Mouse (Mus musculus) embryonic facial prominence, embryonic 15.5 days (tissue): ENCODE data around the gene Moap1. TPM values are rescaled to one million over a fixed set of nuclear protein-coding genes. Genes with fewer than 3 reads are reported as not detected.

ENCODE experiments used
- ATAC-seq: fragments of 200-750 bp; cut with Nextera tagmentation; 2 replicates; pipeline ENCODE4 v1.8.0; 2017; ENCODE audit warnings: low read depth, moderate TSS enrichment; ENCODE audit not compliant: insufficient number of reproducible peaks, low FRiP score, low TSS enrichment
- H3K27ac ChIP-seq: fragments of 300-500 bp; sonication (generic); replicated peaks from 2 replicates; pipeline ENCODE4 v1.5.1; 2015; ENCODE audit warnings: mild to moderate bottlenecking, inconsistent platforms
- H3K27me3 ChIP-seq: fragments of 300-500 bp; sonication (generic); 2 replicates; pipeline ENCODE4 v1.6.1; 2015; ENCODE audit warnings: inconsistent platforms
- H3K36me3 ChIP-seq: fragments of 300-500 bp; sonication (generic); 2 replicates; pipeline ENCODE4 v1.6.1; 2015; ENCODE audit warnings: mild to moderate bottlenecking, inconsistent platforms
- H3K4me1 ChIP-seq: fragments of 300-500 bp; sonication (generic); 2 replicates; pipeline ENCODE4 v1.6.1; 2015; ENCODE audit warnings: inconsistent platforms
- H3K4me2 ChIP-seq: fragments of 300-500 bp; sonication (generic); replicated peaks from 2 replicates; pipeline ENCODE4 v1.6.1; 2015; ENCODE audit warnings: mild to moderate bottlenecking, inconsistent platforms
- H3K4me3 ChIP-seq: fragments of 300-500 bp; sonication (generic); replicated peaks from 2 replicates; pipeline ENCODE4 v1.5.1; 2015; ENCODE audit warnings: mild to moderate bottlenecking, inconsistent platforms
- H3K9ac ChIP-seq: fragments of 300-500 bp; sonication (generic); 2 replicates; pipeline ENCODE4 v1.6.1; 2015; ENCODE audit warnings: inconsistent platforms
- H3K9me3 ChIP-seq: fragments of 300-500 bp; sonication (generic); replicated peaks from 2 replicates; pipeline ENCODE4 v1.6.1; 2016; ENCODE audit warnings: inconsistent platforms
- WGBS: fragments of 180-500 bp; shearing (Covaris S2); methylation state at CpG from one replicate; pipeline ENCODE4 v1.1.7; 2015; 5-methylcytosine and 5-hydroxymethylcytosine counted together
- polyA plus RNA-seq: library from polyadenylated mRNA; unstranded; fragments of >200 nt; fragmentation: Nextera tagmentation; extraction: Ambion mirVana; gene quantifications from 2 replicates; pipeline ENCODE4 v1.2.1, GENCODE M21; 2015

Gene Moap1
- polyA plus RNA-seq, 1 experiment from 2014 or later: 24.5 TPM

DNA sequence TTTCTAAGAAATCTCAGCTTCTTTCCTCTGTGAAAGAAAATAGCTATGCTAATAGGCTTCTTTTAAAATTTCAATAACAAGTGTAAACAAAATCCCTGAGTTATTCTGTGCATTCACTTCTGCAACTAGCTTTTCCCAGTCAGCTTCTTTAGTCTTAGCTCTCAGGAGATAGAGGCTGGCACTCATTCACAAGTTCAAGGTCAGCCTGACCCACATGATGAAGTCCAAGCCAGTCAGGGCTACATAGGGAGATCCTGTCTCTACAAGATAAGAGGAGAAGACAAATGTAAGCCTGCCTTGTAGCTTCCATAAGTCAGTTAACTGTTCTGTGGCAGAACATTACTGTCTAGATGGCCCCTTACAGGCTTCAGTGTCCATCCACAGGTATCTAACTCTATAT is 20.2 kb upstream of the Moap1 start:
- no peak overlapping the region for H3K27ac ChIP-seq
- ATAC-seq: no peak
- no peaks in the 10 kb centered on the region for H3K27me3 ChIP-seq
- H3K4me3 ChIP-seq: no peak overlapping the region
- H3K36me3 ChIP-seq: peaks cover 31% of the 10 kb centered on the region
- peaks cover 9% of the 10 kb centered on the region for H3K4me1 ChIP-seq
- H3K9me3 ChIP-seq: no peaks in the 10 kb centered on the region
- no peak overlapping the region for H3K9ac ChIP-seq
- no peak overlapping the region for H3K4me2 ChIP-seq

- Histone ChIP-seq H3K4me3 (no peak overlapping the region), H3K4me2 (no peak overlapping the region), H3K27ac (no peak overlapping the region), H3K27me3 (no peaks in the 10 kb centered on the region), H3K9ac (no peak overlapping the region), H3K36me3 (peaks cover 13% of the 10 kb centered on the region), H3K9me3 (no peaks in the 10 kb centered on the region), H3K4me1 (peaks cover 17% of the 10 kb centered on the region)
- 86% methylated on average over 3 of the region's 3 CpGs for WGBS
- no peak for ATAC-seq
Measured at GRCm38 (mm10) chr12:102761668-102762067, 18.2 kb upstream of the Moap1 start.

DNA sequence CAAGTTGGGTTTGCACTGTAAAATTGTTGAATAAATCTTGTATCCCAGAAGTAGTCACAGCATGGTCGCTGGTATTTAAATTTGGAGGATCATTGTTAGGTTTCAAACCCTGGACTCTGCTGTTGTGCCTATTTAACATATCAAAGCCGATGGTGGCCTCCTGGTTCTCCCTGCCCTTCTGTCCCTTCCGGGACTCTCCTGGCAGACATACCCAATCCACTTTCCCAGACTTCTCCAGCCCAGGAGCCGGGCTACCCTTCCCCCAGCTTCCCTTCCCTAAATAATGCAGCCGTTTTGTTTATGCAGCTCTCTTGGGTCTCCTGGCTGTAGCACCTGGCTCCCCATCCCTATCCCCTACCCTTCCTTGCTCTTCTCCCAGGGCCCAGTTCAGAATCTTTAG is 15.5 kb upstream of the Moap1 start:
- Histone ChIP-seq H3K4me3 (peak overlapping the region; percentile 89), H3K4me1 (peaks cover 23% of the 10 kb centered on the region), H3K9me3 (no peaks in the 10 kb centered on the region), H3K27ac (peak overlapping the region; percentile 17; the same call in 1 of the 2 replicates), H3K36me3 (0 out of 2 replicates have a peak, but pooled peaks cover 3% of the 10 kb centered on the region), H3K9ac (peak overlapping the region; percentile 67), H3K4me2 (peak overlapping the region; percentile 68), H3K27me3 (no peaks in the 10 kb centered on the region)
- WGBS: 6% methylated on average over 5 of the region's 5 CpGs
- no peak for ATAC-seq

- no peaks in the 10 kb centered on the region for H3K36me3 ChIP-seq
- peak within 1 kb of the TSS; percentile 93 for H3K27ac ChIP-seq
- no peaks in the 10 kb centered on the region for H3K9me3 ChIP-seq
- peaks cover 23% of the 10 kb centered on the region for H3K4me1 ChIP-seq
- peak within 1 kb of the TSS; percentile 68 for H3K4me2 ChIP-seq
- no peaks in the 10 kb centered on the region for H3K27me3 ChIP-seq
- H3K4me3 ChIP-seq: peak within 1 kb of the TSS; percentile 89
- peak within 1 kb of the TSS; percentile 68 for H3K9ac ChIP-seq
- under 1% methylated on average over 10 of the region's 10 CpGs for WGBS
- no peak for ATAC-seq
Measured at GRCm38 (mm10) chr12:102758403-102758756, 14.9 kb upstream of the Moap1 start, which contains the start of gene Gm20604. Gene Gm20604, minus strand, starts transcription at chr12:102758672.

- under 1% methylated on average over 73 of the region's 73 CpGs for WGBS
- no peaks in the 10 kb centered on the region for H3K27me3 ChIP-seq
- H3K9ac ChIP-seq: peak within 1 kb of the TSS; percentile 68
- H3K4me3 ChIP-seq: peak within 1 kb of the TSS; percentile 89
- H3K9me3 ChIP-seq: no peaks in the 10 kb centered on the region
- peak; percentile 98 for ATAC-seq
- H3K27ac ChIP-seq: peak within 1 kb of the TSS; percentile 93
- peak within 1 kb of the TSS; percentile 68 for H3K4me2 ChIP-seq
- H3K4me1 ChIP-seq: peaks cover 23% of the 10 kb centered on the region
- H3K36me3 ChIP-seq: no peaks in the 10 kb centered on the region
Measured at GRCm38 (mm10) chr12:102757689-102758402, 14.4 kb upstream of the Moap1 start, which contains the start of the genes Gm28051, Gon7 and Ubr7. Gene Gm28051, minus strand, starts transcription at chr12:102757765. Gene Gon7, minus strand, starts transcription at chr12:102757803. Gene Ubr7, plus strand, starts transcription at chr12:102757967.

- 1% methylated on average over 46 of the region's 46 CpGs for WGBS
- H3K9me3 ChIP-seq: no peaks in the 10 kb centered on the region
- peak; percentile 82; the same call in 1 of the 2 replicates for ATAC-seq
- H3K4me2 ChIP-seq: peak overlapping the region; percentile 66
- peak overlapping the region; percentile 68 for H3K9ac ChIP-seq
- H3K4me1 ChIP-seq: peaks cover 23% of the 10 kb centered on the region
- H3K36me3 ChIP-seq: no peaks in the 10 kb centered on the region
- H3K27me3 ChIP-seq: no peaks in the 10 kb centered on the region
- peak overlapping the region; percentile 93 for H3K27ac ChIP-seq
- peak overlapping the region; percentile 89 for H3K4me3 ChIP-seq
Measured at GRCm38 (mm10) chr12:102757055-102757688, 13.7 kb upstream of the Moap1 start.

DNA sequence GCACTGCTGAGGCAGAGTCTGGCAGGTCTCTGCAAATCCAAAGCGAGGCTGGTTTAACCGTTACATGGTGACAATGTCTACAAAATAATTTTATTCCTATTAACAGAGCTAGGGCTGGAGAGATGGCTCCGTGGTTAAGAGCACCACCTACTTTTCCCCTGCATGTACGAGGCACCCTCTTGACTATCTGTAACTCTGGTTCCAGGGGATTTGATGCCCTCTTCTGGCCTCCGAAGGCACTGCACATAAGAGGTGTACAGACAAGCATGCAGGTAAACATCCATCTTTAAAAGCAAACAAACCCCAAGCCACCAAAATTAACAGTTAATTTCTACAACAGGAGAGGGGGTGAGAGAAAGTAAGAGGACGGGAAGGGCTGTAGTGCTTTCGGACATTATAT is 12.8 kb upstream of the Moap1 start:
- Histone ChIP-seq H3K9ac (no peak overlapping the region), H3K36me3 (no peaks in the 10 kb centered on the region), H3K4me1 (peaks cover 23% of the 10 kb centered on the region), H3K4me3 (peak overlapping the region; percentile 89), H3K27ac (no peak overlapping the region), H3K27me3 (no peaks in the 10 kb centered on the region), H3K9me3 (no peaks in the 10 kb centered on the region), H3K4me2 (peak overlapping the region; percentile 66)
- 79% methylated on average over 7 of the region's 7 CpGs for WGBS
- no peak for ATAC-seq

GRCm38 (mm10) chr12:102748256-102748655 is 4.8 kb upstream of the Moap1 start:
- H3K27me3 ChIP-seq: no peaks in the 10 kb centered on the region
- no peak overlapping the region for H3K27ac ChIP-seq
- H3K4me3 ChIP-seq: no peak overlapping the region
- ATAC-seq: no peak
- H3K4me1 ChIP-seq: peaks cover 9% of the 10 kb centered on the region
- no peak overlapping the region for H3K4me2 ChIP-seq
- no peaks in the 10 kb centered on the region for H3K9me3 ChIP-seq
- 0 out of 2 replicates have a peak, but pooled peaks cover 7% of the 10 kb centered on the region for H3K36me3 ChIP-seq
- 83% methylated on average over 3 of the region's 3 CpGs for WGBS
- H3K9ac ChIP-seq: no peak overlapping the region

GRCm38 (mm10) chr12:102744839-102745238 is 1.4 kb upstream of the Moap1 start:
- no peak overlapping the region for H3K9ac ChIP-seq
- H3K4me1 ChIP-seq: peaks cover 20% of the 10 kb centered on the region
- H3K27me3 ChIP-seq: no peaks in the 10 kb centered on the region
- peak overlapping the region; percentile 86; the same call in 1 of the 2 replicates for H3K4me3 ChIP-seq
- ATAC-seq: no peak
- H3K27ac ChIP-seq: no peak overlapping the region
- no peaks in the 10 kb centered on the region for H3K9me3 ChIP-seq
- WGBS: 48% methylated on average over 6 of the region's 6 CpGs
- H3K36me3 ChIP-seq: 0 out of 2 replicates have a peak, but pooled peaks cover 11% of the 10 kb centered on the region
- peak overlapping the region; percentile 64 for H3K4me2 ChIP-seq

DNA sequence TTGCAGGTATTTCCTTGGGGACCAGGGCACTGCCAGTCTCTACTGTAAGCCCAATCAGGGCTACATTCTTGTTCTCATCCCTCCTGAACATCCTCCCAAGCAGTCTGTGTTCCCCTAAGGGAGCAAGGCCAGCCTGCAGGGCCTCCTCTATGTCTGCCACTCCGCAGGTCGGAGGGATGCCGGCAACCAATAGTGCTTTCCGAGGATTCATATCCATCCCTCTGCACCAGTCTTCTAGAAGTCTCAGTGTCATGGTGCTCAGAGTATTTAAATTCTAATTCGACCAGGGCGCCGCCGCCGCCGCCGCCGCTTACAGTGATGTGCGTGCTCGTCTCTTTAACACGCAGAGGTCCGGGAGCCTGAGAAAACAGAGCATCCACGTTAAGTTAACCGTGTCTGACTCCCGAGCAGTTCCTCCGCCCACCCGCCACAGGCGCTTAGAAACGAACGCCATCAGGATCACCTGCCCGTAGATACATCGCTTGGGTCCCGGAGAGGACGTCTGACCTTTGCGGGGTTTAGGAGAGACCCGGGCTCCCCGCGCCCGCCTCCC is 349 bp downstream of the Moap1 start:
- Histone ChIP-seq H3K9me3 (no peaks in the 10 kb centered on the region), H3K36me3 (0 out of 2 replicates have a peak, but pooled peaks cover 7% of the 10 kb centered on the region), H3K4me1 (peaks cover 20% of the 10 kb centered on the region), H3K4me2 (peak overlapping the region; percentile 64), H3K27me3 (no peaks in the 10 kb centered on the region), H3K4me3 (peak overlapping the region; percentile 86), H3K9ac (peak overlapping the region; percentile 81), H3K27ac (peak overlapping the region; percentile 90)
- under 1% methylated on average over 33 of the region's 33 CpGs for WGBS
- peak; percentile 27; the same call in 1 of the 2 replicates for ATAC-seq

DNA sequence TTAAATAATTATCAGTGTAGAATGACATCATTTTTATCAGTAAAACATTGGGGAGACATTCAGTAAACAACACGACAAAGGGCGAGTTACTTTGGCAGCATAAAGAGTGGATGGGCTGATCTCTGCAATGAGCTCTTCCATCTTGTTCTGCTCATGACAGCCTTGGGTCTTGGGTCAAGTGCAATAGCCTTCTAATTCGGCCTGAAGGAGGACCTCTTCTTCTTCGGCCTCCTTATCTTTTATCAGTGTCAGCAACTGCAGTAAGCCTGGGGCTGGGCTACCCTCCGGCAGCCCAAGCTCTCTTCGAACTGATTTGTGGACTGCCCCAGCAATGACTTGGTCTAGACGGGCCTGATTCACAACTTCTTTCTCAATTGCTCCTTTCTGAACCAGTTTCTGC is 1.4 kb downstream of the Moap1 start:
- Histone ChIP-seq H3K4me1 (peaks cover 20% of the 10 kb centered on the region), H3K27ac (no peak overlapping the region), H3K9me3 (no peaks in the 10 kb centered on the region), H3K4me2 (no peak overlapping the region), H3K27me3 (no peaks in the 10 kb centered on the region), H3K4me3 (no peak overlapping the region), H3K9ac (no peak overlapping the region), H3K36me3 (0 out of 2 replicates have a peak, but pooled peaks cover 4% of the 10 kb centered on the region)
- WGBS: 86% methylated on average over 7 of the region's 7 CpGs
- ATAC-seq: no peak
